Mouse (Mus musculus): ENCODE measurements around the gene Gabbr2. TPM values are rescaled to one million over a fixed set of nuclear protein-coding genes. Genes with fewer than 3 reads are reported as not detected.

The Gabbr2 gene
- polyA plus RNA-seq, 1 experiment from 2014 or later: 0.12 TPM

- WGBS: 45% methylated on average over 4 of the region's 4 CpGs
- Histone ChIP-seq H3K9ac (no peak overlapping the region), H3K4me3 (replicated peaks) (no peak overlapping the region), H3K27me3 (replicated peaks) (no peaks in the 10 kb centered on the region), H3K4me2 (no peak overlapping the region), H3K9me3 (no peaks in the 10 kb centered on the region), H3K36me3 (no peaks in the 10 kb centered on the region), H3K27ac (no peak overlapping the region), H3K4me1 (0 out of 2 replicates have a peak, but pooled peaks cover 6% of the 10 kb centered on the region)
- ATAC-seq (ENCODE audit: insufficient read depth, low FRiP score, low read depth): no peak
These were observed 111.7 kb downstream of the Gabbr2 start for GRCm38 (mm10) chr4:46879943-46880342.

- ATAC-seq (ENCODE audit: insufficient read depth, low FRiP score, low read depth): no peak
- no peak overlapping the region for H3K27ac ChIP-seq
- 82% methylated on average over 4 of the region's 4 CpGs for WGBS
These were observed 118.9 kb downstream of the Gabbr2 start for GRCm38 (mm10) chr4:46872750-46873149.

GRCm38 (mm10) chr4:46870157-46870556 lies 121.5 kb downstream of the Gabbr2 start:
- Histone ChIP-seq H3K9me3 (no peaks in the 10 kb centered on the region), H3K4me2 (no peak overlapping the region), H3K4me1 (no peaks in the 10 kb centered on the region), H3K9ac (no peak overlapping the region), H3K4me3 (replicated peaks) (no peak overlapping the region), H3K27ac (no peak overlapping the region), H3K27me3 (replicated peaks) (0 out of 2 replicates have a peak, but pooled peaks cover 2% of the 10 kb centered on the region), H3K36me3 (no peaks in the 10 kb centered on the region)
- no peak for ATAC-seq (ENCODE audit: insufficient read depth, low FRiP score, low read depth)
- WGBS: 30% methylated on average over 6 of the region's 6 CpGs

More at GRCm38 (mm10) chr4:46872750-46873149, 118.9 kb downstream of the Gabbr2 start:
- Histone ChIP-seq H3K4me2 (no peak overlapping the region), H3K4me3 (replicated peaks) (no peak overlapping the region), H3K36me3 (no peaks in the 10 kb centered on the region), H3K9ac (no peak overlapping the region), H3K27me3 (replicated peaks) (0 out of 2 replicates have a peak, but pooled peaks cover 2% of the 10 kb centered on the region), H3K4me1 (no peaks in the 10 kb centered on the region), H3K9me3 (no peaks in the 10 kb centered on the region)

- no peaks in the 10 kb centered on the region for H3K9me3 ChIP-seq
- H3K36me3 ChIP-seq: no peaks in the 10 kb centered on the region
- ATAC-seq (ENCODE audit: insufficient read depth, low FRiP score, low read depth): no peak
- no peak overlapping the region for H3K27ac ChIP-seq
- no peak overlapping the region for H3K4me3 ChIP-seq (replicated peaks)
- H3K9ac ChIP-seq: no peak overlapping the region
- WGBS: 87% methylated on average over 2 of the region's 2 CpGs
- no peak overlapping the region for H3K4me2 ChIP-seq
- H3K27me3 ChIP-seq (replicated peaks): 0 out of 2 replicates have a peak, but pooled peaks cover 2% of the 10 kb centered on the region
- no peaks in the 10 kb centered on the region for H3K4me1 ChIP-seq
These were observed 122.3 kb downstream of the Gabbr2 start for GRCm38 (mm10) chr4:46869380-46869779.

- H3K4me1 ChIP-seq: no peaks in the 10 kb centered on the region
- 0 out of 2 replicates have a peak, but pooled peaks cover 2% of the 10 kb centered on the region for H3K27me3 ChIP-seq (replicated peaks)
- no peak overlapping the region for H3K27ac ChIP-seq
- H3K9ac ChIP-seq: no peak overlapping the region
- no peaks in the 10 kb centered on the region for H3K36me3 ChIP-seq
- ATAC-seq (ENCODE audit: insufficient read depth, low FRiP score, low read depth): no peak
- H3K9me3 ChIP-seq: no peaks in the 10 kb centered on the region
- no peak overlapping the region for H3K4me2 ChIP-seq
- no peak overlapping the region for H3K4me3 ChIP-seq (replicated peaks)
- 66% methylated on average over 3 of the region's 3 CpGs for whole genome bisulfite sequencing
These were observed 122.8 kb downstream of the Gabbr2 start for GRCm38 (mm10) chr4:46868921-46869320.

- 59% methylated on average over 5 of the region's 5 CpGs for WGBS
- no peak overlapping the region for H3K4me2 ChIP-seq
- ATAC-seq (ENCODE audit: insufficient read depth, low FRiP score, low read depth): no peak
These were observed 123.5 kb downstream of the Gabbr2 start for GRCm38 (mm10) chr4:46868181-46868580.

GRCm38 (mm10) chr4:46867779-46868178 lies 123.9 kb downstream of the Gabbr2 start:
- Histone ChIP-seq H3K36me3 (no peaks in the 10 kb centered on the region), H3K4me2 (no peak overlapping the region), H3K9me3 (no peaks in the 10 kb centered on the region), H3K4me1 (no peaks in the 10 kb centered on the region), H3K9ac (no peak overlapping the region), H3K4me3 (replicated peaks) (no peak overlapping the region), H3K27ac (no peak overlapping the region), H3K27me3 (replicated peaks) (0 out of 2 replicates have a peak, but pooled peaks cover 2% of the 10 kb centered on the region)
- ATAC-seq (ENCODE audit: insufficient read depth, low FRiP score, low read depth): no peak
- WGBS: 63% methylated on average over 10 of the region's 10 CpGs

More at GRCm38 (mm10) chr4:46868181-46868580, 123.5 kb downstream of the Gabbr2 start:
- Histone ChIP-seq H3K4me3 (replicated peaks) (no peak overlapping the region), H3K36me3 (no peaks in the 10 kb centered on the region), H3K27me3 (replicated peaks) (0 out of 2 replicates have a peak, but pooled peaks cover 2% of the 10 kb centered on the region), H3K4me1 (no peaks in the 10 kb centered on the region), H3K27ac (no peak overlapping the region), H3K9me3 (no peaks in the 10 kb centered on the region), H3K9ac (no peak overlapping the region)

- Histone ChIP-seq H3K4me2 (no peak overlapping the region), H3K4me1 (no peaks in the 10 kb centered on the region), H3K27ac (no peak overlapping the region), H3K27me3 (replicated peaks) (no peaks in the 10 kb centered on the region), H3K9me3 (no peaks in the 10 kb centered on the region), H3K36me3 (no peaks in the 10 kb centered on the region), H3K4me3 (replicated peaks) (no peak overlapping the region), H3K9ac (no peak overlapping the region)
- no peak for ATAC-seq (ENCODE audit: insufficient read depth, low FRiP score, low read depth)
- WGBS: 55% methylated on average over 2 of the region's 2 CpGs
These were observed 125.6 kb downstream of the Gabbr2 start for GRCm38 (mm10) chr4:46866070-46866469.

GRCm38 (mm10) chr4:46863721-46864120 lies 128.0 kb downstream of the Gabbr2 start:
- H3K36me3 ChIP-seq: no peaks in the 10 kb centered on the region
- H3K4me3 ChIP-seq (replicated peaks): no peak overlapping the region
- no peak overlapping the region for H3K27ac ChIP-seq
- H3K9ac ChIP-seq: no peak overlapping the region
- H3K4me2 ChIP-seq: no peak overlapping the region
- 66% methylated on average over 12 of the region's 12 CpGs for WGBS
- no peaks in the 10 kb centered on the region for H3K27me3 ChIP-seq (replicated peaks)
- H3K9me3 ChIP-seq: no peaks in the 10 kb centered on the region
- 0 out of 2 replicates have a peak, but pooled peaks cover 5% of the 10 kb centered on the region for H3K4me1 ChIP-seq
- ATAC-seq (ENCODE audit: insufficient read depth, low FRiP score, low read depth): no peak

GRCm38 (mm10) chr4:46862677-46863076 lies 129.0 kb downstream of the Gabbr2 start:
- Histone ChIP-seq H3K4me1 (0 out of 2 replicates have a peak, but pooled peaks cover 5% of the 10 kb centered on the region), H3K27me3 (replicated peaks) (no peaks in the 10 kb centered on the region), H3K36me3 (no peaks in the 10 kb centered on the region), H3K27ac (no peak overlapping the region), H3K4me2 (no peak overlapping the region), H3K4me3 (replicated peaks) (no peak overlapping the region), H3K9me3 (no peaks in the 10 kb centered on the region), H3K9ac (no peak overlapping the region)
- WGBS: 85% methylated on average over 4 of the region's 4 CpGs
- ATAC-seq (ENCODE audit: insufficient read depth, low FRiP score, low read depth): no peak

- H3K9me3 ChIP-seq: no peaks in the 10 kb centered on the region
- H3K4me2 ChIP-seq: no peak overlapping the region
- H3K9ac ChIP-seq: no peak overlapping the region
- no peaks in the 10 kb centered on the region for H3K36me3 ChIP-seq
- H3K27ac ChIP-seq: no peak overlapping the region
- H3K27me3 ChIP-seq (replicated peaks): no peaks in the 10 kb centered on the region
- H3K4me3 ChIP-seq (replicated peaks): no peak overlapping the region
- H3K4me1 ChIP-seq: 0 out of 2 replicates have a peak, but pooled peaks cover 5% of the 10 kb centered on the region
- ATAC-seq (ENCODE audit: insufficient read depth, low FRiP score, low read depth): no peak
- WGBS: 72% methylated on average over 6 of the region's 6 CpGs
These were observed 131.1 kb downstream of the Gabbr2 start for GRCm38 (mm10) chr4:46860586-46860985.

- H3K27ac ChIP-seq: no peak overlapping the region
- WGBS: 33% methylated on average over 13 of the region's 13 CpGs
- H3K9ac ChIP-seq: no peak overlapping the region
- H3K4me3 ChIP-seq (replicated peaks): no peak overlapping the region
- ATAC-seq (ENCODE audit: insufficient read depth, low FRiP score, low read depth): 0 out of 2 replicates have a peak, but pooled peaks have one; percentile 11
- no peaks in the 10 kb centered on the region for H3K36me3 ChIP-seq
- no peaks in the 10 kb centered on the region for H3K9me3 ChIP-seq
- no peak overlapping the region for H3K4me2 ChIP-seq
- no peaks in the 10 kb centered on the region for H3K27me3 ChIP-seq (replicated peaks)
- 0 out of 2 replicates have a peak, but pooled peaks cover 5% of the 10 kb centered on the region for H3K4me1 ChIP-seq
These were observed 132.8 kb downstream of the Gabbr2 start for GRCm38 (mm10) chr4:46858899-46859298.

- H3K27ac ChIP-seq: no peak overlapping the region
- H3K36me3 ChIP-seq: no peaks in the 10 kb centered on the region
- H3K9ac ChIP-seq: no peak overlapping the region
- no peak for ATAC-seq (ENCODE audit: insufficient read depth, low FRiP score, low read depth)
- no peak overlapping the region for H3K4me2 ChIP-seq
- 88% methylated on average over 8 of the region's 8 CpGs for WGBS
- no peaks in the 10 kb centered on the region for H3K9me3 ChIP-seq
- H3K27me3 ChIP-seq (replicated peaks): no peaks in the 10 kb centered on the region
- H3K4me3 ChIP-seq (replicated peaks): no peak overlapping the region
- 0 out of 2 replicates have a peak, but pooled peaks cover 5% of the 10 kb centered on the region for H3K4me1 ChIP-seq
These were observed 135.5 kb downstream of the Gabbr2 start for GRCm38 (mm10) chr4:46856145-46856544.
